Mouse (Mus musculus) limb, embryonic 14.5 days (tissue): ENCODE data around the gene Prkce. TPM values are rescaled to one million over a fixed set of nuclear protein-coding genes. Genes with fewer than 3 reads are reported as not detected.

ENCODE experiments used
- ATAC-seq: fragments of 200-750 bp; cut with Nextera tagmentation; 2 replicates; pipeline ENCODE4 v1.8.0; 2017; ENCODE audit warnings: low read depth, moderate number of reproducible peaks, moderate TSS enrichment; ENCODE audit not compliant: low FRiP score
- DNase-seq: peaks from one replicate; pipeline ENCODE4 v3.0.0-alpha.2; 2015; ENCODE audit warnings: low spot score
- H3K27ac ChIP-seq: fragments of 300-500 bp; sonication (generic); replicated peaks from 2 replicates; pipeline ENCODE4 v1.5.1; 2014; ENCODE audit warnings: low read depth, mild to moderate bottlenecking, low read length, moderate library complexity, mixed read lengths
- H3K27me3 ChIP-seq: fragments of 300-500 bp; sonication (generic); 2 replicates; pipeline ENCODE4 v1.6.1; 2014; ENCODE audit warnings: low read length, mixed read lengths; ENCODE audit not compliant: control insufficient read depth, insufficient read depth
- H3K36me3 ChIP-seq: fragments of 300-500 bp; sonication (generic); 2 replicates; pipeline ENCODE4 v1.6.1; 2014; ENCODE audit warnings: mild to moderate bottlenecking, low read length, moderate library complexity, mixed read lengths; ENCODE audit not compliant: control insufficient read depth, insufficient read depth
- H3K4me1 ChIP-seq: fragments of 300-500 bp; sonication (generic); 2 replicates; pipeline ENCODE4 v1.6.1; 2014; ENCODE audit warnings: antibody characterized with exemption, low read length, mixed read lengths; ENCODE audit not compliant: control insufficient read depth, insufficient read depth
- H3K4me2 ChIP-seq: fragments of 300-500 bp; sonication (generic); replicated peaks from 2 replicates; pipeline ENCODE4 v1.6.1; 2014; ENCODE audit warnings: low read depth, mild to moderate bottlenecking, low read length, moderate library complexity; ENCODE audit not compliant: severe bottlenecking
- H3K4me3 ChIP-seq: fragments of 300-500 bp; sonication (generic); replicated peaks from 2 replicates; pipeline ENCODE4 v1.5.1; 2014; ENCODE audit warnings: low read length
- H3K9ac ChIP-seq: fragments of 300-500 bp; sonication (generic); 2 replicates; pipeline ENCODE4 v1.6.1; 2014; ENCODE audit warnings: mild to moderate bottlenecking, low read depth, low read length, moderate library complexity; ENCODE audit not compliant: severe bottlenecking
- H3K9me3 ChIP-seq: fragments of 300-500 bp; sonication (generic); 2 replicates; pipeline ENCODE4 v1.6.1; 2016; ENCODE audit warnings: low read length; ENCODE audit not compliant: control insufficient read depth
- POLR2A ChIP-seq: fragments of 200-500 bp; IDR thresholded peaks from 2 replicates; pipeline ENCODE4 v1.8.0; 2012; ENCODE audit warnings: inconsistent platforms, mild to moderate bottlenecking, moderate library complexity, borderline replicate concordance; ENCODE audit not compliant: insufficient read depth, insufficient read length; ENCODE audit errors: extremely low read depth
- WGBS: fragments of 180-500 bp; shearing (Covaris S2); extraction: QIAGEN DNeasy Blood & Tissue Kit; methylation state at CpG from one replicate; pipeline ENCODE4 v1.1.7; 2014; 5-methylcytosine and 5-hydroxymethylcytosine counted together
- polyA plus RNA-seq, 2 experiments: library from polyadenylated mRNA; depleted of rRNA in 1 of 2; stranded (reverse) in 1 of 2; unstranded in 1 of 2; fragments of >200 nt; fragmentation: Nextera tagmentation in 1 of 2; extraction: Ambion mirVana in 1 of 2; gene quantifications; 2 replicates each; pipeline versions ENCODE4 v1.2.1 to v1.2.3; 2012 to 2014

The Prkce gene
- polyA plus RNA-seq, 2 experiments = 4.7 to 9.3 TPM

DNA sequence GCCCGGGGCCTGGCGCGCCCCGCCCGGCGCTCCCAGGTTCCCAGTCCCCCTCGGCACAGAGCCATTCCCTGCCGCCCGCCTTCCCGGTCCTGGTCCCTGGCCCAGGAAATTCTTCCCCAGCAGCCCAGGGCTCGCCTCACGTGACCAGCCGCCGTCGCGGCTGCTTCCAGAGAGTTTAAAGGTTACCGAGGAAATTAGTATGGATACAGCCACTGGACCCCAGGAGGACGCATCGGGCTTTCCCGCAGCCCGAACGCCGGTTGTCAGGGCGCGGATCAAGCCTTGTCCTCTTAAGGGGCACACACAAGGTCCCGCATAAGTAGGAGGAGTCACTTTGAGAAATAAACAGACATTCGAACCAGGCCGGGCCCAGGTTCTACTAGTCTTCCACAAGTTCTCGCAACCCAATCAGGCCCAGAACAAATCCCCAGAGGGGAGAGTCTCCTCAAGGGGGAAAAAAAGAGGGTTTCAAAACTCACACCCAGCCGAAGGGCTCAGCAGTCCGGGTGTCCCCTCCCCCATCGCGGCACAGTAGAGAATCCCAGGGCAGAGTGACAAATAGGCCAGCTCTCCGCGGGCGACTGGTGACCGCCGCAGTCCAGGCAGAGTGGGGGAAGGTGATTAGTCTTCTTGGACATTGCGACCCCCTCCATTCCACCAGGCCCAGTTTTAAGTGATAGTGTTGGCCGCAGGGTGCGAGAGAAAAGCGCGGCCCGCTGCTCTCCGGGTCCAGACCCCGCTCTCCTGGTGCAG lies 842 bp upstream of the Prkce start:
- peaks cover 18% of the 10 kb centered on the region for H3K4me1 ChIP-seq
- peak; percentile 73 for DNase-seq
- peak overlapping the region; percentile 76 for H3K4me3 ChIP-seq
- peak; percentile 35 for ATAC-seq
- H3K27ac ChIP-seq = peak overlapping the region; percentile 96
- H3K4me2 ChIP-seq = peak overlapping the region; percentile 94
- no peak for TF ChIP-seq POLR2A
- peak overlapping the region; percentile 85 for H3K9ac ChIP-seq
- no peaks in the 10 kb centered on the region for H3K36me3 ChIP-seq
- H3K9me3 ChIP-seq = no peaks in the 10 kb centered on the region
- no peaks in the 10 kb centered on the region for H3K27me3 ChIP-seq
- WGBS = under 1% methylated on average over 42 of the region's 46 CpGs

- peak overlapping the region; percentile 85 for H3K9ac ChIP-seq
- no peak for ATAC-seq
- H3K4me3 ChIP-seq = peak overlapping the region; percentile 76
- H3K27ac ChIP-seq = peak overlapping the region; percentile 96; the same call in 1 of the 2 replicates
- 1% methylated on average over 57 of the region's 64 CpGs for WGBS
- no peaks in the 10 kb centered on the region for H3K36me3 ChIP-seq
- H3K27me3 ChIP-seq = no peaks in the 10 kb centered on the region
- DNase-seq = peak; percentile 16
- H3K4me2 ChIP-seq = peak overlapping the region; percentile 94
- H3K4me1 ChIP-seq = peaks cover 18% of the 10 kb centered on the region
- H3K9me3 ChIP-seq = no peaks in the 10 kb centered on the region
- no peak for TF ChIP-seq POLR2A
These were observed 821 bp downstream of the Prkce start for GRCm38 (mm10) chr17:86168231-86168981.

GRCm38 (mm10) chr17:86169092-86169491 lies 1.5 kb downstream of the Prkce start:
- TF ChIP-seq POLR2A = no peak
- no peaks in the 10 kb centered on the region for H3K9me3 ChIP-seq
- DNase-seq (no peak), ATAC-seq (no peak)
- no peak overlapping the region for H3K27ac ChIP-seq
- H3K36me3 ChIP-seq = no peaks in the 10 kb centered on the region
- H3K4me2 ChIP-seq = peak overlapping the region; percentile 94
- 22% methylated on average over 6 of the region's 6 CpGs for WGBS
- H3K4me1 ChIP-seq = peaks cover 18% of the 10 kb centered on the region
- H3K27me3 ChIP-seq = no peaks in the 10 kb centered on the region
- H3K4me3 ChIP-seq = peak overlapping the region; percentile 76
- H3K9ac ChIP-seq = peak overlapping the region; percentile 85; the same call in 1 of the 2 replicates

DNA sequence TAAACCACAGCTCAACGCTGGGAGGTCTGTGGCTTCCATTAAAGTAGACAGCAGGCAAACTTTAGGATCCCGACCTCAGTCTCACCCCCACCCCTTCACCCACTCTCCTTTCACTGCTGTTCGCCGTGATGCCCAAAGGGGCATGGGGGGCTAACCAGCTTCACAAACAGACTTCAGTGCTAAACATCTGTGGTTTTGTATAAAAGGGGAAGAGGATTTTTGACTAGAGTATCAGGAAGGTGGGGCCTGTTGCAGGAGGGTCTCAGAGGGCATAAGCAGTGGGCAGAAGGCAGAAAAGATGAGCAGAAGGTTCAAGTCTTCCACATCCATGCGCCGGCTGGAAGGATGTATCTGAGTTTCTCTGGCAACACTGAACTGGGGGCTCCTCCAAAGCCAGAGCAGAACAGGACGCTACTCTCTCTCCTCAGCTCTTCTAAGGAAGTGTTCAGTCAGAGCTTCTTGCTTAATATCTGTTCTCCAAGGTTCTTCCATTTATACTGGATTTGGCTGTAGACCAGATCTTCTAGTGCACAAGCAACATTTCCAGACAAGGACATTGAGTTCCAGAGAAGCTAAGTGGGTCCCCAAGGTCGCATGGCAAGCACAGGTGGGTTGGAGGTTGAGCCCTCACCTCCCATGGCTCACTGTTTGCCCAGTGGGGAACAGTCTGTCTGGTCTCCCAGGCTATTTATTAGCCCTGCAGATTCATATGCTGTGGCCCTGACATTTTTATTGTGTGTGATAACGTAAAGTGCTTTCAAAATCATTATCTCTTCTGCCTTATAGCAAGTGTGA lies 2.8 kb downstream of the Prkce start:
- Histone ChIP-seq H3K9ac (no peak overlapping the region), H3K4me1 (peaks cover 18% of the 10 kb centered on the region), H3K36me3 (no peaks in the 10 kb centered on the region), H3K27ac (no peak overlapping the region), H3K4me3 (peak overlapping the region; percentile 76; the same call in 1 of the 2 replicates), H3K27me3 (no peaks in the 10 kb centered on the region), H3K9me3 (no peaks in the 10 kb centered on the region), H3K4me2 (peak overlapping the region; percentile 94)
- WGBS = 63% methylated on average over 9 of the region's 9 CpGs
- DNase-seq = no peak
- ATAC-seq = no peak
- no peak for TF ChIP-seq POLR2A

DNA sequence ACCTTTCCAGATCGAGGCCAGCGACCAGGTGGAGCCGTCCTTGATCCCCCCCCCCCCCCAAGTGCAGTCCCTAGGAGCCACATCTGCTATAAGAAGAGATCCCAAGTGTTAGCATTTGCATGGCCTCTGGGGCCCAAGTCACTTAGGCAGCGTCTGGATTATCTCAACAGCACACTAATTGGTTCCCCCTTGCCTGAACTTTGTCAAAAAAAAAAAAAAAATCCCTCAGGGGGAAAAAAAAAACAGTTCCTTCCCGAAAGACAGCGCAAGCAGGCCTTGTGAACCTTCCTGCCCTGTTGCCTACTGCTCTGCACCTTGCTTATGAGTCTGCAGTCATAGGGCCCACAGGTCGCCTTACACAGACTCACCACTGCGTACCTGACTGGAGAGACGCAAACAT lies 7.9 kb downstream of the Prkce start:
- no peak overlapping the region for H3K9ac ChIP-seq
- no peak for DNase-seq
- H3K4me1 ChIP-seq = peaks cover 4% of the 10 kb centered on the region
- no peaks in the 10 kb centered on the region for H3K36me3 ChIP-seq
- no peaks in the 10 kb centered on the region for H3K27me3 ChIP-seq
- no peak overlapping the region for H3K4me3 ChIP-seq
- H3K27ac ChIP-seq = no peak overlapping the region
- ATAC-seq = no peak
- TF ChIP-seq POLR2A = no peak
- no peaks in the 10 kb centered on the region for H3K9me3 ChIP-seq
- 36% methylated on average over 9 of the region's 9 CpGs for WGBS
- no peak overlapping the region for H3K4me2 ChIP-seq
